Mouse (Mus musculus) C2C12 (cell line): ENCODE results near the gene Rev3l. TPM values are rescaled to one million over a fixed set of nuclear protein-coding genes. Genes with fewer than 3 reads are reported as not detected.

Experiments used
- H3K27me3 ChIP-seq: one replicate; pipeline ENCODE4 v1.6.1; 2011; ENCODE audit not compliant: control insufficient read depth, insufficient read depth, insufficient read length
- H3K36me3 ChIP-seq: one replicate; pipeline ENCODE4 v1.6.1; 2011; ENCODE audit not compliant: control insufficient read depth, insufficient read depth
- H3K4me3 ChIP-seq: one replicate; pipeline ENCODE4 v1.5.1; 2011; ENCODE audit warnings: mild to moderate bottlenecking, control low read depth; ENCODE audit not compliant: poor library complexity, insufficient read depth, severe bottlenecking
- H3K79me2 ChIP-seq: one replicate; pipeline ENCODE4 v1.6.1; 2011; ENCODE audit not compliant: control insufficient read depth, insufficient read depth
- H3K79me3 ChIP-seq: one replicate; pipeline ENCODE4 v1.6.1; 2011; ENCODE audit warnings: low read depth, control low read depth
- H3ac ChIP-seq: one replicate; pipeline ENCODE3; 2011; ENCODE audit warnings: low read depth; ENCODE audit not compliant: control insufficient read depth, insufficient read length
- CEBPB ChIP-seq: IDR thresholded peaks from one replicate; pipeline ENCODE4 v1.6.1; 2011; ENCODE audit warnings: low read depth, mild to moderate bottlenecking, control low read depth, moderate library complexity
- CTCF ChIP-seq: IDR thresholded peaks from one replicate; pipeline ENCODE4 v1.5.1; 2011; ENCODE audit not compliant: control insufficient read depth, insufficient read depth, insufficient read length
- FOSL1 ChIP-seq: IDR thresholded peaks from one replicate; pipeline ENCODE4 v1.8.0; 2011; ENCODE audit warnings: mild to moderate bottlenecking, low read length; ENCODE audit not compliant: poor library complexity, insufficient read depth, severe bottlenecking
- MAX ChIP-seq: IDR thresholded peaks from one replicate; pipeline ENCODE4 v1.6.1; 2011; ENCODE audit warnings: mild to moderate bottlenecking, control low read depth
- MYOD1 ChIP-seq: IDR thresholded peaks from one replicate; pipeline ENCODE4 v1.6.1; 2011; ENCODE audit warnings: low read depth; ENCODE audit not compliant: control insufficient read depth, insufficient read length
- MYOG ChIP-seq: IDR thresholded peaks from one replicate; pipeline ENCODE4 v1.6.1; 2011; ENCODE audit not compliant: control insufficient read depth, insufficient read length; ENCODE audit errors: extremely low read depth
- USF1 ChIP-seq: IDR thresholded peaks from one replicate; pipeline ENCODE4 v1.6.1; 2011; ENCODE audit warnings: low read depth, mild to moderate bottlenecking, control low read depth, moderate library complexity
- polyA plus RNA-seq: library from polyadenylated mRNA; unstranded; fragments of >200 nt; fragmentation: generic; extraction: Trizol; gene quantifications from one replicate; pipeline ENCODE4 v1.2.1, GENCODE M21; 2012; ENCODE audit warnings: missing spikeins

The Rev3l gene
- polyA plus RNA-seq, 1 experiment, result 1.8 TPM

DNA sequence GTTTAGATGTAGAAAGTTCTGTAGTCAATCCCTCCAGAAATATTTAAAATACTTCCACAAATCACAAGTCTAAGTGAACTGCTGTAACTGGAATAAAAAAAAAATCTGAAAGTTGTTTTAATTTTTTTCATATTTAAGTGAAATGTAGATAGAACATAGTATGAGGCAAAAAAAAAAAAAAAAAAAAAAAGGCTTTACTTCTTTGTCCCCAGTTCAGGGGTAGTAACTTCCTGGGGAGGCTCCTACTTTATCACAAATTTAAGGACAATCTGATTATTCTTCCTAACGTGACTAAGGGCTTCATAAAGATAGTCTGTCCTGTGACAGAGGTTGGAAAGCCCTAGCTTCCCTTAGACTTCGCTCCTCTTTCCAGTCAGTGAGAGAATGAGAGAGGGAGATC lies 39.8 kb upstream of the Rev3l start:
- H3K79me2 ChIP-seq, result no peaks in the 10 kb centered on the region
- no peak overlapping the region for H3ac ChIP-seq
- no peak for TF ChIP-seq MYOG
- TF ChIP-seq CEBPB, result no peak
- no peak for TF ChIP-seq MYOD1
- TF ChIP-seq USF1, result no peak
- TF ChIP-seq CTCF, result no peak
- no peak for TF ChIP-seq FOSL1
- TF ChIP-seq MAX, result no peak
- H3K4me3 ChIP-seq, result no peak overlapping the region
- H3K79me3 ChIP-seq, result no peaks in the 10 kb centered on the region
- H3K36me3 ChIP-seq, result no peaks in the 10 kb centered on the region
- no peaks in the 10 kb centered on the region for H3K27me3 ChIP-seq

DNA sequence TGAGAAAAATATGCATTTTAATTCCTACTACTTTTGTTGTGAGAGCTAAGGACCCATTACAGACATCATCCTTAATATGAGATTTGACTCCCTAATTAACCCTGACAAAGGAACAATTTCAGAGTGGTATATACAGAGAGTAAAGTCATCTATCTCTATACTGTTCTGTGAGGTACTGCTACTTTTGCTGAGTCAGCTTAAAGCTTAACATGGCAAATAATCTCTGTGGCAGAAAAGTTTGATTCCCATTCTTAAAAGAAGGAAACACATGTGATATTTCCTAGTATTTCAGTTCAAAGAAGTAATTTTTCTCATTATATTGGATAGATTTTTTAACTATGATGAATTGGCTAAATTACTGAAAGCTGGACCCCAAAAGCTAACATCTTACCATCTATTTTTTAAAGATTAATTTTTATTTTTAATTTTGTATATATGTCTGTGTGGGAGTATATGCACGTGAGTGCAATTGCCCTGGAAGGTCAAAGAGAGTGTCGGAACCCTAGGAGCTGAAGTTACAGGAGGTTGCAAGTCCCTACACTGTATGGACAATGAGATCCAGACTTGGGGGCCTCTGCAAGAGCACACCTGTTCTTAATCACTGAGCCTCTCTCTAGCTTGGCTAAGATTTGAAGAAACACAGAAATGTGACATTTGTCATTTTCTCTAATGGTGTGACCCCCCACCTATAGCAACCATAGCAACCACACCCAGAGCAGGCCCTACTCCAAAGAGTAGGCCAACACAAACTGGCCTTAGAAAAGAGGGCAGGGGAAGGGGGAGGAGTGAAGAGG lies 24.0 kb upstream of the Rev3l start:
- Histone ChIP-seq H3ac (no peak overlapping the region), H3K79me2 (no peaks in the 10 kb centered on the region), H3K4me3 (no peak overlapping the region), H3K36me3 (no peaks in the 10 kb centered on the region), H3K79me3 (no peaks in the 10 kb centered on the region), H3K27me3 (no peaks in the 10 kb centered on the region)
- TF ChIP-seq MYOD1, result no peak
- no peak for TF ChIP-seq MYOG
- TF ChIP-seq USF1, result no peak
- TF ChIP-seq FOSL1, result no peak
- TF ChIP-seq MAX, result no peak
- TF ChIP-seq CEBPB, result no peak
- no peak for TF ChIP-seq CTCF

DNA sequence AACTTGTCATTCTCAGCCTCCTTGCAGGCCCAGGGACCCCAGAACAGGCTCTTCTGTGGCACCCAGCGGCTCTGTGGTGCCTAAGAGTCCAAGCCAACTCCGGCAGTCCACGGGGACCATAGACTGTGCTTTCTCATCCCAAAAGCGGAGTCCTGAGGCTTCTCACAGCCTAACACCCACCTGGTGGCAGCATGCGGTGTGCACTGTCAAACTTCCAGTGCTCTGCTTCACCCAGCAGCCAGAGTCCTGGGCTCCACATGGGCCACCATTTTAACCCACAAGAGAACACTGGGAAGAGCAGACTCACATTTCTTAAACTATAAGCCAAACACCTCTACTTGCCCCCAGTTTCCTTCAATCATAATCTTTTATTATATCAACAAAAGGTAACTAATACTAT lies 15.0 kb upstream of the Rev3l start:
- Histone ChIP-seq H3K79me3 (no peaks in the 10 kb centered on the region), H3K27me3 (no peaks in the 10 kb centered on the region), H3K36me3 (no peaks in the 10 kb centered on the region), H3ac (no peak overlapping the region), H3K4me3 (no peak overlapping the region), H3K79me2 (no peaks in the 10 kb centered on the region)
- no peak for TF ChIP-seq CEBPB
- TF ChIP-seq MAX, result no peak
- TF ChIP-seq FOSL1, result no peak
- no peak for TF ChIP-seq MYOG
- TF ChIP-seq CTCF, result no peak
- TF ChIP-seq MYOD1, result no peak
- TF ChIP-seq USF1, result no peak

DNA sequence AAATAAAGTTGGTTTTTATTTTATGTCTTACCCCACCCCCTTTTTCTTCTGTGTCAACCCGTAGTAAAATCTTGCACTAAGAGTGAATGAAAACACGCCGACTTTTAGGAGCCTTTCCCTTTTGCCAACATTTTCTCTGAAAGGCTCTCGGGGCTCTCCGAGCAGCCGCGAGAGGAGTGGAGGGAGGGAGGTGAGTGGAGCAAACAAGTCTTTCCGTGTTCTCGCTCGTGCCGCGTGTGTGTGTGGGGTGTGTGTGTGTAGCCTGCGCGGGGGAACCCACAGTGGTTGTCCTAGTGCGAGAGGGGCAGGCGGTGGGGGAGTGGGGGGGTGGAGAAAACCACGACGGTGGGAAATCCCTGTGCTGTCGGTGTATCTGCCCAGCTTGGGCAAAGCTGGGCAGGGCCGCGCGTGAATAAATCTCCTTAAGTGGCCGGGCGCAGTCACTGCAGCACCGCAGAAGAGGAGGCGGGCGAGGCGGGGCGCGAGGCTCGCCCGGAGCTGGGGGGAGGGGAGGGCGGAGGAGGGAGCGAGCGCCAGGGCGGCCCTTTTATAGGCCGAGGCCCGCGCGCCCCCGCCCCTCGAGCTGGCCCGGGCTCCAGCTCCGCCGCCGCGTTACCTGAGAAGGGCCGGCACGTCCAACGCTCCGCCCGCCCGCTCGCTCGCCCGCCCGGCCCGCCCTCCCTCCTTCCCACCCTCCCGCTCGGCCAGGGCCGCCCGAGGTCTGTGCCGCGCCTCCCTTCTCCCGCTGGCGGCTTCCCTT lies 762 bp upstream of the Rev3l start:
- no peak for TF ChIP-seq MYOG
- TF ChIP-seq CTCF, result no peak

DNA sequence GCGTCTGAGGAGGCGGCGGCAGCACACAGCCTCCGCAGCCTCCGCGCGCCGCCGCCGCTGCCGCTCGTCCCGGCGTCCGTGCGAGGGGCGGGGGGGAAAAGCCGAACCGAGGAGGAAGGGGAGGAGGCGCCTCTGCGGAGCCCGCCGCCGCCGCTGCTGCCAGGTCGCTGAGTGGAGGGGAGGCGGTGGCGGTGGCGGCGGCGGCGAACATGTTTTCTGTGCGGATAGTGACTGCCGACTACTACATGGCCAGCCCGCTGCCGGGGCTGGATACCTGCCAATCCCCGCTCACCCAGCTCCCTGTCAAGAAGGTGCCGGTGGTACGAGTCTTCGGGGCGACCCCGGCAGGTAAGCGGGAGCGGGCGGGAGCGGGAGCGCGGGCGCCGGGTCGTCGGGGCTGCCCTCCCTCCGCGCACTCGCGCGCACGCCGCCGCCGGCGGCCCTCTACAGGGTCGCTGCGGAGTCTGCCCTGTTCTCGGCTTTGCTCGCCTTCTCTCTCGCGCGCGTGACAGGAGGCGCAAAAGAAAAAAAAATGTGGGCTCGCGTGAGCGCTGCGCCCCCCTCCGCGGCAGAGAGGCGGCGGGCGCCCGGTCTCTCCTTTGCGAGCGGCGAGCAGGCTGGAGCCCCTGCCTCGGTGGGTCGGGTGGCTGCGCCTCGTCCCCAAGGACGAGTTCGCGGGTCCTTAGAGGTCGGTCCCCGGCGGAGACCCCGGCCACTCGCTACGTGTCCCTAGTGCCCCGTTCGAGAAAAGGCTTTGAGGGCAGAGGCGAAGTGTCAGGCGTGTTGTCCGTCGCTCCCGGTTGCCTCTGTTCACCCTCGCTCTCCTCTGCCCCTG lies 565 bp downstream of the Rev3l start:
- Histone ChIP-seq H3K79me2 (peaks cover 53% of the 10 kb centered on the region), H3K4me3 (peak overlapping the region; percentile 91), H3K27me3 (no peaks in the 10 kb centered on the region), H3K79me3 (peaks cover 39% of the 10 kb centered on the region), H3ac (peak overlapping the region; percentile 91), H3K36me3 (no peaks in the 10 kb centered on the region)
- no peak for TF ChIP-seq USF1
- no peak for TF ChIP-seq MAX
- TF ChIP-seq CEBPB, result no peak
- no peak for TF ChIP-seq CTCF
- no peak for TF ChIP-seq MYOG
- TF ChIP-seq FOSL1, result no peak
- TF ChIP-seq MYOD1, result no peak

More for the DNA sequence above, 762 bp upstream of the Rev3l start:
- Histone ChIP-seq H3K79me3 (peaks cover 33% of the 10 kb centered on the region), H3K27me3 (no peaks in the 10 kb centered on the region), H3K36me3 (no peaks in the 10 kb centered on the region), H3ac (peak overlapping the region; percentile 82), H3K79me2 (peaks cover 41% of the 10 kb centered on the region), H3K4me3 (peak overlapping the region; percentile 91)
